Mouse (Mus musculus) stomach, postnatal 0 days (tissue): Measurements from ENCODE around the gene Ston1. TPM values are rescaled to one million over a fixed set of nuclear protein-coding genes. Genes with fewer than 3 reads are reported as not detected.

ENCODE experiments used
- ATAC-seq: fragments of 200-750 bp; cut with Nextera tagmentation; 2 replicates; pipeline ENCODE4 v1.8.0; 2017; ENCODE audit not compliant: low FRiP score, low TSS enrichment
- DNase-seq: peaks from one replicate; pipeline ENCODE4 v3.0.0-alpha.2; 2016; ENCODE audit warnings: low spot score
- H3K27ac ChIP-seq: fragments of 300-500 bp; sonication (generic); replicated peaks from 2 replicates; pipeline ENCODE4 v1.5.1; 2014; ENCODE audit warnings: mild to moderate bottlenecking, control low read depth
- H3K27me3 ChIP-seq: fragments of 300-500 bp; sonication (generic); 2 replicates; pipeline ENCODE4 v1.6.1; 2014; ENCODE audit warnings: low read length; ENCODE audit not compliant: control insufficient read depth, insufficient read depth
- H3K36me3 ChIP-seq: fragments of 300-500 bp; sonication (generic); 2 replicates; pipeline ENCODE4 v1.6.1; 2014; ENCODE audit warnings: low read length, mixed read lengths; ENCODE audit not compliant: control insufficient read depth, insufficient read depth
- H3K4me1 ChIP-seq: fragments of 300-500 bp; sonication (generic); replicated peaks from 2 replicates; pipeline ENCODE4 v1.6.1; 2014; ENCODE audit warnings: antibody characterized with exemption; ENCODE audit not compliant: control insufficient read depth, insufficient read depth
- H3K4me2 ChIP-seq: fragments of 300-500 bp; sonication (generic); replicated peaks from 2 replicates; pipeline ENCODE4 v1.6.1; 2014; ENCODE audit warnings: low read depth, mild to moderate bottlenecking, control low read depth, moderate library complexity
- H3K4me3 ChIP-seq: fragments of 300-500 bp; sonication (generic); 2 replicates; pipeline ENCODE4 v1.5.1; 2014; ENCODE audit warnings: low read depth, low read length, control low read depth
- H3K9ac ChIP-seq: fragments of 300-500 bp; sonication (generic); 2 replicates; pipeline ENCODE4 v1.6.1; 2014; ENCODE audit warnings: mild to moderate bottlenecking, low read length, control low read depth, mixed read lengths
- H3K9me3 ChIP-seq: fragments of 300-500 bp; sonication (generic); 2 replicates; pipeline ENCODE4 v1.6.1; 2016; ENCODE audit warnings: low read length; ENCODE audit not compliant: control insufficient read depth
- CTCF ChIP-seq: IDR thresholded peaks from 2 replicates; pipeline ENCODE4 v1.5.1; 2016; ENCODE audit warnings: antibody characterized with exemption, low read depth, mild to moderate bottlenecking, moderate library complexity
- EP300 ChIP-seq: optimal IDR thresholded peaks from 2 replicates; pipeline ENCODE3; 2016; ENCODE audit warnings: antibody characterized with exemption
- WGBS: fragments of 180-500 bp; shearing (Covaris S2); extraction: QIAGEN DNeasy Blood & Tissue Kit; methylation state at CpG from one replicate; pipeline ENCODE4 v1.1.7; 2014; 5-methylcytosine and 5-hydroxymethylcytosine counted together
- polyA plus RNA-seq: library from polyadenylated mRNA; unstranded; fragments of >200 nt; fragmentation: Nextera tagmentation; extraction: Ambion mirVana; gene quantifications from 2 replicates; pipeline ENCODE4 v1.2.1, GENCODE M21; 2015

Gene Ston1
- polyA plus RNA-seq, 1 experiment from 2014 or later, result 5.1 TPM

DNA sequence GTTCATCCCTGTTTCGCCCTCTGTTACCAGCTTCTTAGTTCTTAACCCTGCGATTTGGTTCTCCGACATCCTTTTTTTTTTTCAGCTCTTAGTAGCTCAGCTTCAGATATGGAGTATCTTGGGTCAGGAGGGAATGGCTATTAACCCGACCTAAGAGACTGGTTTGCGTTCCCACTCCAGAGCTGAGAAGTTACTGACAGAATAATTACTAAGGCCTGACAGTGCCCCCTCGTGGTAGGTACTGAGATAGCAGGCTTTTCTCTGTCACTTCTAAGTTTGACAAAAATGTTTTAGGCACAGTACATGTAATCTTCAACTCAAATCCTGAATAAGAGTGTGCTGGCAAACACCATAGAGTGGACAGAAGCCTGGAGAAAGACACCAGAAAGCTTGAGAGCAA, 43.5 kb downstream of the Ston1 start:
- Histone ChIP-seq H3K4me1 (no peaks in the 10 kb centered on the region), H3K27me3 (no peaks in the 10 kb centered on the region), H3K27ac (no peak overlapping the region), H3K4me3 (no peak overlapping the region), H3K4me2 (no peak overlapping the region), H3K36me3 (peaks cover 3% of the 10 kb centered on the region; the same call in 1 of the 2 replicates), H3K9ac (no peak overlapping the region), H3K9me3 (no peaks in the 10 kb centered on the region)
- ATAC-seq (no peak), DNase-seq (peak; percentile 72)
- 19% methylated on average over 6 of the region's 6 CpGs for WGBS
- TF ChIP-seq EP300 (no peak), CTCF (peak; percentile 90)

DNA sequence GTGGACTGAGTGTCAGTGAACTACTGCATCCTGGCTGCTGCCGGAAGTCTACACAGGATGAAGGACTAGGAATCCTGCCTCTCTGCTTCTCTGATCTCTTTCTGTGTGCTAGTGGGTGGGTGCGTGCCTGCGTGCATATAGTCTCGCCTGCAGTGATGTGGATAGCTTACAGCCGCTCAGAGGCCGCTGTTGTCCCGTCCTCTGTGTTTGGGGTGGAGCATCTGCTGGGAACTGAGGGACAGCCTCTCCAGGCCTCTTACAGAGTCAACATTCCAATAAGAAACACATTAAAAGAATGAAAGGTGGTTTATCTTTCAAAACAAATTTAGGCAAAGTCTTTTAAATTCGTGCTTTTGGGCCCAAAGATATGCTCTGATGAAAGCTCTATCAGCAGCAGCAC, 44.4 kb downstream of the Ston1 start:
- Histone ChIP-seq H3K9ac (no peak overlapping the region), H3K9me3 (no peaks in the 10 kb centered on the region), H3K27ac (no peak overlapping the region), H3K4me2 (no peak overlapping the region), H3K36me3 (peaks cover 6% of the 10 kb centered on the region; the same call in 1 of the 2 replicates), H3K27me3 (no peaks in the 10 kb centered on the region), H3K4me3 (no peak overlapping the region), H3K4me1 (no peaks in the 10 kb centered on the region)
- 85% methylated on average over 8 of the region's 8 CpGs for WGBS
- DNase-seq, result no peak
- ATAC-seq, result no peak
- TF ChIP-seq CTCF (no peak), EP300 (no peak)

DNA sequence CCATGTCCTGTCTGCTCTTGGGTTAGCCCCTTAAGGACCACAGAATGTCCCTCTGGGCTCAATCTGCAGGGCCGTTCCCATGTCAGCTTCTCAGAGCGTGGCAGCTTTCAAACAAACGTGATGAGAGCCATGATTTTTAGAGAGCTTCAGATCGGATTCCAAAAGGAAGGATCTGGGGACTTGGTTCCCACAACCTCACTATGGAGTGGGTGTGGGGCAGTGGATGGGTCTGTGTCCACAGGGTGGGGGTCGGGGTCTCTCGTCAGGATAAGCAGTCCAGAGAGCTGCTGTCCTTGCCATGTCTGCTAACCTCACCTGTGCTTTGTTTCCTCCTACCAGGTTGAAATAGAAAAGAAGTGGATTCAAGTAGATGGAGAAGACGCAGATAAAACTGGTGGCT, 47.4 kb downstream of the Ston1 start:
- no peak overlapping the region for H3K4me3 ChIP-seq
- H3K4me1 ChIP-seq, result no peaks in the 10 kb centered on the region
- H3K9ac ChIP-seq, result no peak overlapping the region
- no peak overlapping the region for H3K4me2 ChIP-seq
- no peak overlapping the region for H3K27ac ChIP-seq
- DNase-seq (no peak), ATAC-seq (no peak)
- no peaks in the 10 kb centered on the region for H3K9me3 ChIP-seq
- WGBS, result 86% methylated on average over 7 of the region's 7 CpGs
- no peak for TF ChIP-seq CTCF
- no peak for TF ChIP-seq EP300
- H3K27me3 ChIP-seq, result no peaks in the 10 kb centered on the region
- peaks cover 9% of the 10 kb centered on the region; the same call in 1 of the 2 replicates for H3K36me3 ChIP-seq

DNA sequence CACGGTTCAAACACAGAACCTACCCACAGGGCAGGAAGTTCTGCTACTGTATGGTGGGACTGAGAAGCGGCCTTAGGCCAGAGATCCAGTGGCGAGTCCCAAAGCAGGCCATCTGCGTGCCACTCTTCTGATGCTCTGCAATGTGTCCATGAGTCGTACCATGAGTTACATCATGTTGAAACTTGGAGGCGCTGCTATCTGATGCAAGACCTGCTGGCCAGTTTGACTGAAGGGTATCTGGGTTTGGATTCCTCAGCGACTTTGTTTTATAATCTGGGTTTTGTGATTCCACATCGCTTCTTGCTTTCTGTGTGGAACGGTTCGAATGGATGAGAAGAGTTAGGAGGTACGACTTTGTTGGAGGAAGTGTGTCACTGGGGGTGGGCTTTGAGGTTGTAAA, 47.8 kb downstream of the Ston1 start:
- ATAC-seq, result no peak
- TF ChIP-seq EP300, result no peak
- no peak for TF ChIP-seq CTCF
- H3K36me3 ChIP-seq, result peaks cover 9% of the 10 kb centered on the region; the same call in 1 of the 2 replicates
- DNase-seq, result no peak
- no peak overlapping the region for H3K4me2 ChIP-seq
- WGBS, result 86% methylated on average over 11 of the region's 11 CpGs
- H3K27ac ChIP-seq, result no peak overlapping the region
- H3K4me3 ChIP-seq, result no peak overlapping the region
- no peaks in the 10 kb centered on the region for H3K27me3 ChIP-seq
- H3K9me3 ChIP-seq, result no peaks in the 10 kb centered on the region
- no peaks in the 10 kb centered on the region for H3K4me1 ChIP-seq
- H3K9ac ChIP-seq, result no peak overlapping the region

GRCm38 (mm10) chr17:88647149-88647548, 49.7 kb downstream of the Ston1 start:
- Histone ChIP-seq H3K4me2 (no peak overlapping the region), H3K27ac (no peak overlapping the region), H3K36me3 (peaks cover 9% of the 10 kb centered on the region; the same call in 1 of the 2 replicates), H3K9ac (no peak overlapping the region), H3K27me3 (no peaks in the 10 kb centered on the region), H3K4me3 (no peak overlapping the region), H3K9me3 (no peaks in the 10 kb centered on the region), H3K4me1 (no peaks in the 10 kb centered on the region)
- TF ChIP-seq EP300, result no peak
- TF ChIP-seq CTCF, result no peak
- WGBS, result 91% methylated on average over 3 of the region's 3 CpGs
- DNase-seq, result no peak
- ATAC-seq, result no peak

GRCm38 (mm10) chr17:88652010-88652409, 54.5 kb downstream of the Ston1 start:
- H3K27ac ChIP-seq, result no peak overlapping the region
- no peak overlapping the region for H3K4me3 ChIP-seq
- H3K9me3 ChIP-seq, result no peaks in the 10 kb centered on the region
- 4% methylated on average over 9 of the region's 9 CpGs for WGBS
- peak; percentile 68 for DNase-seq
- H3K4me2 ChIP-seq, result no peak overlapping the region
- H3K4me1 ChIP-seq, result no peaks in the 10 kb centered on the region
- H3K27me3 ChIP-seq, result no peaks in the 10 kb centered on the region
- no peak for ATAC-seq
- H3K9ac ChIP-seq, result no peak overlapping the region
- H3K36me3 ChIP-seq, result 0 out of 2 replicates have a peak, but pooled peaks cover 3% of the 10 kb centered on the region
- TF ChIP-seq CTCF (peak; percentile 91), EP300 (no peak)
